Mouse (Mus musculus) liver, embryonic 15.5 days (tissue): ENCODE results near the gene Tm6sf2. TPM values are rescaled to one million over a fixed set of nuclear protein-coding genes. Genes with fewer than 3 reads are reported as not detected.
"Not testable (repeated sequence)": the region's sequence is repeated elsewhere in the genome, so short reads cannot be mapped to it uniquely, and the experiment has no call there.

Source experiments
- ATAC-seq: fragments of 200-750 bp; cut with Nextera tagmentation; 2 replicates; pipeline ENCODE4 v1.8.0; 2017; ENCODE audit warnings: moderate number of reproducible peaks, mild to moderate bottlenecking, moderate library complexity; ENCODE audit not compliant: insufficient read depth
- H3K27ac ChIP-seq: fragments of 300-500 bp; sonication (generic); replicated peaks from 2 replicates; pipeline ENCODE4 v1.5.1; 2015; ENCODE audit warnings: mild to moderate bottlenecking, inconsistent platforms
- H3K27me3 ChIP-seq: fragments of 300-500 bp; sonication (generic); 2 replicates; pipeline ENCODE4 v1.6.1; 2015; ENCODE audit warnings: mild to moderate bottlenecking, inconsistent platforms
- H3K36me3 ChIP-seq: fragments of 300-500 bp; sonication (generic); replicated peaks from 2 replicates; pipeline ENCODE4 v1.6.1; 2015; ENCODE audit warnings: moderate library complexity, mild to moderate bottlenecking, inconsistent platforms
- H3K4me1 ChIP-seq: fragments of 300-500 bp; sonication (generic); replicated peaks from 2 replicates; pipeline ENCODE4 v1.6.1; 2015; ENCODE audit warnings: inconsistent platforms
- H3K4me2 ChIP-seq: fragments of 300-500 bp; sonication (generic); 2 replicates; pipeline ENCODE4 v1.6.1; 2015; ENCODE audit warnings: moderate library complexity, mild to moderate bottlenecking, inconsistent platforms
- H3K4me3 ChIP-seq: fragments of 300-500 bp; sonication (generic); replicated peaks from 2 replicates; pipeline ENCODE4 v1.5.1; 2015; ENCODE audit warnings: mild to moderate bottlenecking, inconsistent platforms
- H3K9ac ChIP-seq: fragments of 300-500 bp; sonication (generic); 2 replicates; pipeline ENCODE4 v1.6.1; 2015; ENCODE audit warnings: moderate library complexity, mild to moderate bottlenecking, inconsistent platforms
- H3K9me3 ChIP-seq: fragments of 300-500 bp; sonication (generic); replicated peaks from 2 replicates; pipeline ENCODE4 v1.6.1; 2016; ENCODE audit warnings: inconsistent platforms
- WGBS: fragments of 180-500 bp; shearing (Covaris S2); methylation state at CpG from one replicate; pipeline ENCODE4 v1.1.7; 2015; ENCODE audit warnings: mixed read lengths; ENCODE audit not compliant: insufficient replicate concordance; 5-methylcytosine and 5-hydroxymethylcytosine counted together
- polyA plus RNA-seq: library from polyadenylated mRNA; unstranded; fragments of >200 nt; fragmentation: Nextera tagmentation; extraction: Ambion mirVana; gene quantifications from 2 replicates; pipeline ENCODE4 v1.2.1, GENCODE M21; 2015

The Tm6sf2 gene
- 1.6 and 2.3 TPM in 2 replicates for polyA plus RNA-seq

DNA sequence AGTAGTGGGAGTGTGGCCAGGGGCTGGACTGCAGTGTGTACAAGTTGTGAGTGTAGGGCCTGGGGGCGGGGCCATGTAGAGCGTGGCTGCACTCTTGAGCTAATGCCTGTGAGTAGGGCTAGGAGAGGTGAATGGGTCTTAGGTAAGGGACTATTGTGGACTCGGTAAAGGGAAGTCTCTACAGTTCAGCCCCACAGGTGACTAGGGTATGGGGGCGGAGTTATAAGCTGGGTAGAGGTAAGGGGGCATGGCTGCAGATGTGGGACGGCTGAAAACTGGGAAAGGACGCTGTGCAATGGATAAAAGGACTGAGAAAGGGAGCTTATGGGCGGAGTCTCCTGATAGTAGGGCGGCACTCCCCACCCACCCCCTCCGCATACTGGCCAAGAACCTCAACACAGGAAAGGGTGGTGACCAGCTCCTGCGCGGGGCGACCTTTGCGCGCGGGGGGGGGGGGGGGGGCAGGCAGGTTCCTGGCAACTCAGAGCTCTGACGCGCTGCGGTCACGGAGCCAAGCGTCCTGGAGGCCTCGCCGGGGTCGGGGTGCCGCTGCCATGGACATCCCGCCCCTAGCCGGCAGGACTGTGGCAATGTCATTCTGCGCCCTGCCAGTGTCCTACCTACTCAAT lies at the start of gene Tm6sf2:
Gene Tm6sf2 (plus strand): TSS at position 484 of the 629 bp plus-strand sequence.
- H3K27me3 ChIP-seq = 0 out of 2 replicates have a peak, but pooled peaks cover 3% of the 10 kb centered on the region
- peaks cover 28% of the 10 kb centered on the region for H3K36me3 ChIP-seq
- peak within 1 kb of the TSS; percentile 65 for H3K4me2 ChIP-seq
- peak; percentile 71 for ATAC-seq
- H3K4me3 ChIP-seq = peak within 1 kb of the TSS; percentile 29
- no peak within 1 kb of the TSS for H3K27ac ChIP-seq
- WGBS = 11% methylated on average over 22 of the region's 27 CpGs
- peaks cover 14% of the 10 kb centered on the region for H3K4me1 ChIP-seq
- no peak within 1 kb of the TSS for H3K9ac ChIP-seq
- no peaks in the 10 kb centered on the region for H3K9me3 ChIP-seq

DNA sequence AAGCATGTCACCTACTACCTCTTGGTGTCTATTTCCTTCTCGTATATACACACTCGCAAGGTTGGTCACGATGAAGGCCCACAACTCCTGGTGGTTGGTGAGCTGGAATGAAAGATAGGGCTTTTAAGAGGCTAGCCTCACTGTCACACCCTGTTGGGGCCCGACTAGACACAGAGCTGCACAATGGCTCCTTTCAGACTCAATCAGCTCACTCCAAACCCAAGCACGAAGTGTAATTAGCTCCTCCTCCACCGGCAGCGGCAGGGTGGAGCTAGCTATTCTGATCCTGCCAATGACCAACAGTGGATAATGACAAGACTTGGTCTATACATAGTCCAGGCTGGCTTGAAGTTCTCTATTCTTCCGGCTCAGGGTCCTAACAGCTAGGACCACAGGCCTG lies 49.1 kb upstream of the Tm6sf2 start:
- ATAC-seq = no peak
- no peak overlapping the region for H3K4me2 ChIP-seq

GRCm38 (mm10) chr8:70026151-70026550 lies 46.6 kb upstream of the Tm6sf2 start:
- Histone ChIP-seq H3K4me1 (0 out of 2 replicates have a peak, but pooled peaks cover 2% of the 10 kb centered on the region), H3K27me3 (no peaks in the 10 kb centered on the region), H3K27ac (no peak overlapping the region), H3K9ac (no peak overlapping the region), H3K4me2 (no peak overlapping the region), H3K9me3 (no peaks in the 10 kb centered on the region), H3K4me3 (no peak overlapping the region), H3K36me3 (peaks cover 100% of the 10 kb centered on the region)
- ATAC-seq = no peak
- 79% methylated on average over 2 of the region's 2 CpGs for WGBS

More for the DNA sequence above, 49.1 kb upstream of the Tm6sf2 start:
- Histone ChIP-seq H3K9me3 (no peaks in the 10 kb centered on the region), H3K27ac (no peak overlapping the region), H3K4me1 (0 out of 2 replicates have a peak, but pooled peaks cover 2% of the 10 kb centered on the region), H3K9ac (no peak overlapping the region), H3K36me3 (peaks cover 100% of the 10 kb centered on the region), H3K4me3 (no peak overlapping the region), H3K27me3 (no peaks in the 10 kb centered on the region)
- WGBS = 68% methylated on average over 8 of the region's 8 CpGs

DNA sequence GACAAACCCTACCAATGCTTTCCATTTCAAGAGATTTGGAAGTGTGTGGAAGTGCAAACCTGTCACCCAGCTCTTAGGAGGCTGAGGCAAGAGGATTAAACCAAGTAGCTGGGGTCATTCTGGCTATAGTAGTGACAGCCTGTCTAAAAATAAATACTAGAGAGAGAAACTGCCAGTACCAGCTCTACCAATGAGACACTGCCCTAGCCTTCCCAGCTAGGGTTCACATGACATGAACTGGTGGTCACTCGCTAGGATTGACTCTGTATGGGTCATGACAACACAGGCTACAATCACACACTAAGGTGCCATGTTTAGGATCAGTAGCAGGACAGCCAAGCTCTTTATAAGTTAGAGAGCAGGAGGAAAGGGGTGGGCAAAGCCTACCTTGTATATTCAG lies 42.5 kb upstream of the Tm6sf2 start:
- ATAC-seq = no peak
- Histone ChIP-seq H3K27me3 (no peaks in the 10 kb centered on the region), H3K4me2 (no peak overlapping the region), H3K4me3 (no peak overlapping the region), H3K4me1 (0 out of 2 replicates have a peak, but pooled peaks cover 2% of the 10 kb centered on the region), H3K9ac (no peak overlapping the region), H3K9me3 (no peaks in the 10 kb centered on the region), H3K36me3 (peaks cover 85% of the 10 kb centered on the region), H3K27ac (no peak overlapping the region)
- 88% methylated on average over 1 of the region's 1 CpGs for whole genome bisulfite sequencing

- H3K27me3 ChIP-seq = no peaks in the 10 kb centered on the region
- H3K36me3 ChIP-seq = peaks cover 37% of the 10 kb centered on the region
- H3K27ac ChIP-seq = peak overlapping the region; percentile 81
- 49% methylated on average over 1 of the region's 1 CpGs for WGBS
- H3K4me2 ChIP-seq = peak overlapping the region; percentile 45
- H3K4me3 ChIP-seq = no peak overlapping the region
- peak; percentile 40 for ATAC-seq
- H3K9ac ChIP-seq = no peak overlapping the region
- H3K4me1 ChIP-seq = peaks cover 56% of the 10 kb centered on the region
- H3K9me3 ChIP-seq = no peaks in the 10 kb centered on the region
Measured at GRCm38 (mm10) chr8:70037994-70038393, 34.7 kb upstream of the Tm6sf2 start.

GRCm38 (mm10) chr8:70041885-70042546 lies 30.7 kb upstream of the Tm6sf2 start:
- peak overlapping the region; percentile 89 for H3K27ac ChIP-seq
- H3K27me3 ChIP-seq = no peaks in the 10 kb centered on the region
- peaks cover 65% of the 10 kb centered on the region for H3K4me1 ChIP-seq
- WGBS = under 1% methylated on average over 47 of the region's 47 CpGs
- ATAC-seq = peak; percentile 47
- H3K36me3 ChIP-seq = peaks cover 13% of the 10 kb centered on the region; the same call in 1 of the 2 replicates
- H3K4me2 ChIP-seq = peak overlapping the region; percentile 94
- peak overlapping the region; percentile 97 for H3K9ac ChIP-seq
- no peaks in the 10 kb centered on the region for H3K9me3 ChIP-seq
- H3K4me3 ChIP-seq = peak overlapping the region; percentile 99

- peaks cover 57% of the 10 kb centered on the region for H3K4me1 ChIP-seq
- H3K4me3 ChIP-seq = peak within 1 kb of the TSS; percentile 99
- ATAC-seq = peak; percentile 92
- H3K9me3 ChIP-seq = no peaks in the 10 kb centered on the region
- peak within 1 kb of the TSS; percentile 94 for H3K4me2 ChIP-seq
- no peaks in the 10 kb centered on the region for H3K27me3 ChIP-seq
- H3K27ac ChIP-seq = peak within 1 kb of the TSS; percentile 89
- H3K36me3 ChIP-seq = 0 out of 2 replicates have a peak, but pooled peaks cover 8% of the 10 kb centered on the region
- peak within 1 kb of the TSS; percentile 97 for H3K9ac ChIP-seq
- under 1% methylated on average over 65 of the region's 65 CpGs for WGBS
Measured at GRCm38 (mm10) chr8:70042583-70043455, 29.9 kb upstream of the Tm6sf2 start, which contains the start of the genes Mau2 and Sugp1. TSS of gene Mau2 (minus strand) at chr8:70042734. TSS of gene Sugp1 (plus strand) at chr8:70042813.

- H3K9me3 ChIP-seq = no peaks in the 10 kb centered on the region
- H3K27me3 ChIP-seq = no peaks in the 10 kb centered on the region
- H3K9ac ChIP-seq = peak overlapping the region; percentile 97; the same call in 1 of the 2 replicates
- H3K4me2 ChIP-seq = peak overlapping the region; percentile 94
- WGBS = 71% methylated on average over 5 of the region's 5 CpGs
- H3K4me1 ChIP-seq = peaks cover 46% of the 10 kb centered on the region
- H3K4me3 ChIP-seq = peak overlapping the region; percentile 99
- peaks cover 16% of the 10 kb centered on the region; the same call in 1 of the 2 replicates for H3K36me3 ChIP-seq
- ATAC-seq = no peak
- no peak overlapping the region for H3K27ac ChIP-seq
Measured at GRCm38 (mm10) chr8:70043996-70044395, 28.7 kb upstream of the Tm6sf2 start.

DNA sequence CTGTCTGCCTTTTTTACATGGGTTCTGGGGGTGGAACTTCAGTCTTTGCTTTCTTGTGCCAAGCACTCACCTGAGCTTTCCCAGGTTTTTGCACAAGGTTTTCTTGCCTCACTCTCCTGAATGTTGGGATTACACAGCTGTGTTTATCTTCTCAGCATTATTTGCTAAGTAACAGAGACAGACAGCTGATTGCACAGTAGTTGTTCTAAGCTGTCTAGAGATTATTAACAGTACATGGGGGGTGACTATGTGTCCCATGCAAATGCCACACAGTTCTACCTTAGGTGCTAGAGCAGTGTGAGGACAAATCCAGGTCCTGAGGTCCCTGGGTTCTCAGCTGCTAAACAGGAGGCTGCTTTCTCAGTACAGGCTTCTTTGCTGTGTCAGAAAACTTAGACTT lies 23.1 kb upstream of the Tm6sf2 start:
- H3K4me3 ChIP-seq = no peak overlapping the region
- H3K9ac ChIP-seq = no peak overlapping the region
- H3K9me3 ChIP-seq = no peaks in the 10 kb centered on the region
- ATAC-seq = no peak
- H3K4me2 ChIP-seq = no peak overlapping the region
- no peaks in the 10 kb centered on the region for H3K27me3 ChIP-seq
- H3K27ac ChIP-seq = no peak overlapping the region
- H3K4me1 ChIP-seq = peaks cover under 1% of the 10 kb centered on the region; the same call in 1 of the 2 replicates
- H3K36me3 ChIP-seq = peaks cover 54% of the 10 kb centered on the region

DNA sequence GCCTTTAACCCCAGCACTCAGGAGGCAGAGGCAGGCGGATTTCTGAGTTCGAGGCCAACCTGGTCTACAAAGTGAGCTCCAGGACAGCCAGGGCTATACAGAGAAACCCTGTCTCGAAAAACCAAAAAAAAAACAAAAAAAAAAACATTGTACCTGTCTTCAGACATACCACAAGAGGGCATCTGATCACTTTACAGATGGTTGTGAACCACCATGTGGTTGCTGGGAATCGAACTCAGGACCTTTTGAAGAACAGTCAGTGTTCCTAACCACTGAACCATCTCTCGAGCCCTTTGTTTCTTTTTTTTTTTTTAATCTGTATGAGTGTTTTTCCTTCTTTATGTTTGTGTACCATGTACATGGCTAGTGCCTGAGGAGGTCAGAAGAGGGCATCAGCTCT lies 22.3 kb upstream of the Tm6sf2 start:
- WGBS = 78% methylated on average over 5 of the region's 5 CpGs
- ATAC-seq, H3K4me1 ChIP-seq, H3K4me3 ChIP-seq, H3K27ac ChIP-seq, H3K9me3 ChIP-seq, H3K9ac ChIP-seq, H3K27me3 ChIP-seq, H3K4me2 ChIP-seq: not testable (repeated sequence)
- peaks cover 61% of the 10 kb centered on the region for H3K36me3 ChIP-seq
